Mouse (Mus musculus) cerebellum, adult 9-10 months (tissue): ENCODE results near the gene Arhgap42.

Experiments used
- DNase-seq: peaks from one replicate; pipeline ENCODE4 v3.0.0; 2022

The Arhgap42 gene

GRCm38 (mm10) chr9:8996494-8996893 lies 242.4 kb downstream of the Arhgap42 start:
- DNase-seq: no peak

GRCm38 (mm10) chr9:8982315-8982714 lies 256.6 kb downstream of the Arhgap42 start:
- DNase-seq: no peak

- DNase-seq: no peak
These were observed 261.1 kb downstream of the Arhgap42 start for GRCm38 (mm10) chr9:8977775-8978174.

GRCm38 (mm10) chr9:8971491-8971890 lies 267.4 kb downstream of the Arhgap42 start, which contains the start of gene Gm16485:
Gm16485 (plus strand) TSS chr9:8971791.
- DNase-seq: no peak

- no peak for DNase-seq
These were observed 268.7 kb downstream of the Arhgap42 start for GRCm38 (mm10) chr9:8970240-8970639.

GRCm38 (mm10) chr9:8964512-8965133 lies 274.3 kb downstream of the Arhgap42 start:
- DNase-seq: peak; percentile 22

GRCm38 (mm10) chr9:8953306-8953705 lies 285.6 kb downstream of the Arhgap42 start:
- no peak for DNase-seq
